Mouse (Mus musculus): ENCODE data around the gene Fam208a.

Gene Fam208a

GRCm38 (mm10) chr14:27428573-27428972 lies at the start of gene Fam208a:
TSS of gene Fam208a (plus strand) at chr14:27428834.
- DNase-seq (ENCODE audit: low spot score): peak; percentile 90

GRCm38 (mm10) chr14:27379404-27379803 lies 49.2 kb upstream of the Fam208a start:
- no peak for DNase-seq (ENCODE audit: low spot score)

GRCm38 (mm10) chr14:27381459-27381858 lies 47.2 kb upstream of the Fam208a start:
- no peak for DNase-seq (ENCODE audit: low spot score)

GRCm38 (mm10) chr14:27383321-27383830 lies 45.3 kb upstream of the Fam208a start:
- DNase-seq (ENCODE audit: low spot score): no peak

- no peak for DNase-seq (ENCODE audit: low spot score)
Measured at GRCm38 (mm10) chr14:27384143-27384542, 44.5 kb upstream of the Fam208a start.

- DNase-seq (ENCODE audit: low spot score): no peak
Measured at GRCm38 (mm10) chr14:27388616-27389015, 40.0 kb upstream of the Fam208a start.

- DNase-seq (ENCODE audit: low spot score): no peak
Measured at GRCm38 (mm10) chr14:27389722-27390121, 38.9 kb upstream of the Fam208a start.

GRCm38 (mm10) chr14:27390663-27391062 lies 38.0 kb upstream of the Fam208a start:
- DNase-seq (ENCODE audit: low spot score): no peak

- no peak for DNase-seq (ENCODE audit: low spot score)
Measured at GRCm38 (mm10) chr14:27391776-27392308, 36.8 kb upstream of the Fam208a start.

GRCm38 (mm10) chr14:27392660-27393059 lies 36.0 kb upstream of the Fam208a start:
- no peak for DNase-seq (ENCODE audit: low spot score)

GRCm38 (mm10) chr14:27393806-27394205 lies 34.8 kb upstream of the Fam208a start:
- DNase-seq (ENCODE audit: low spot score): no peak

GRCm38 (mm10) chr14:27396424-27396823 lies 32.2 kb upstream of the Fam208a start:
- no peak for DNase-seq (ENCODE audit: low spot score)

GRCm38 (mm10) chr14:27397526-27397925 lies 31.1 kb upstream of the Fam208a start:
- DNase-seq (ENCODE audit: low spot score): no peak

GRCm38 (mm10) chr14:27400495-27400894 lies 28.1 kb upstream of the Fam208a start:
- no peak for DNase-seq (ENCODE audit: low spot score)

- DNase-seq (ENCODE audit: low spot score): no peak
Measured at GRCm38 (mm10) chr14:27401717-27402278, 26.8 kb upstream of the Fam208a start.

GRCm38 (mm10) chr14:27402332-27403250 lies 26.0 kb upstream of the Fam208a start:
- no peak for DNase-seq (ENCODE audit: low spot score)

GRCm38 (mm10) chr14:27405452-27405851 lies 23.2 kb upstream of the Fam208a start:
- no peak for DNase-seq (ENCODE audit: low spot score)

GRCm38 (mm10) chr14:27405947-27406346 lies 22.7 kb upstream of the Fam208a start:
- DNase-seq (ENCODE audit: low spot score): no peak

GRCm38 (mm10) chr14:27408240-27408639 lies 20.4 kb upstream of the Fam208a start:
- DNase-seq (ENCODE audit: low spot score): no peak

- no peak for DNase-seq (ENCODE audit: low spot score)
Measured at GRCm38 (mm10) chr14:27409662-27410061, 19.0 kb upstream of the Fam208a start.

- no peak for DNase-seq (ENCODE audit: low spot score)
Measured at GRCm38 (mm10) chr14:27411492-27411891, 17.1 kb upstream of the Fam208a start.

- no peak for DNase-seq (ENCODE audit: low spot score)
Measured at GRCm38 (mm10) chr14:27412699-27413098, 15.9 kb upstream of the Fam208a start.

- DNase-seq (ENCODE audit: low spot score): peak; percentile 49
Measured at GRCm38 (mm10) chr14:27413961-27414360, 14.7 kb upstream of the Fam208a start.
